31 mouse cellular contexts compared by ENCODE assay signal in genomic region chr2:149805256-149805655, GRCm38 (mm10). TPM values are rescaled to one million over a fixed set of nuclear protein-coding genes. Genes with fewer than 3 reads are reported as not detected.
"Had no signal": no experiment of that assay in that cellular context is flagged by ENCODE, and none has a peak within 500 bp of the region (broad histone marks: within the 10 kb centered on the region; RNA-seq: fewer than 3 reads in every experiment).

No protein-coding gene starts in this region.

- H3K36me3 ChIP-seq: liver, embryonic 13.5 days; midbrain, embryonic 12.5 days; neural tube, embryonic 13.5 days had no signal

- H3K9me3 ChIP-seq: midbrain, embryonic 12.5 days; neural tube, embryonic 13.5 days had no signal

- H3K27me3 ChIP-seq: liver, embryonic 13.5 days; midbrain, embryonic 12.5 days; neural tube, embryonic 13.5 days had no signal

- H3K4me2 ChIP-seq: liver, embryonic 13.5 days; midbrain, embryonic 12.5 days; neural tube, embryonic 13.5 days had no signal

- H3K9ac ChIP-seq: liver, embryonic 13.5 days; midbrain, embryonic 12.5 days; neural tube, embryonic 13.5 days had no signal

- ATAC-seq: intestine, postnatal 0 days; midbrain, embryonic 16.5 days had no signal

- DNase-seq: kidney, adult 2 months; kidney, postnatal 25 days; liver, embryonic 13.5 days; lung, adult 2 months; lung, postnatal 14 days; lung, postnatal 4 days; retina, postnatal 1 day; right cerebral cortex, postnatal 4 days; thymus, adult 2 months; thymus, postnatal 14 days; thymus, postnatal 4 days had no signal

- H3K4me1 ChIP-seq: liver, embryonic 13.5 days; midbrain, embryonic 12.5 days; neural tube, embryonic 13.5 days had no signal

- H3K27ac ChIP-seq: kidney, postnatal 0 days; left cerebral cortex, adult 2 months; liver, embryonic 13.5 days; midbrain, embryonic 12.5 days; neural tube, embryonic 13.5 days; stomach, postnatal 0 days had no signal

- H3K4me3 ChIP-seq: layer of hippocampus, adult 2 months; left cerebral cortex, adult 2 months; liver, embryonic 13.5 days; midbrain, embryonic 12.5 days; myocyte; neural tube, embryonic 13.5 days had no signal

RNA-seq across cellular contexts. Expression of gene Syndig1, which starts 23.8 kb away (rescaled TPM):
- total RNA-seq: liver, adult 2 months; megakaryocyte progenitor cell, adult 5-6 weeks; megakaryocyte-erythroid progenitor cell, adult 5-6 weeks; monocyte, adult 5-6 weeks; neutrophil, adult 5-6 weeks had no signal
- polyA plus RNA-seq: liver, adult 2 months; myocyte had no signal

RNA-seq across cellular contexts. Expression of gene C530025M09Rik, which starts 25.8 kb away (rescaled TPM):
- total RNA-seq: liver, adult 2 months; megakaryocyte progenitor cell, adult 5-6 weeks; megakaryocyte-erythroid progenitor cell, adult 5-6 weeks; monocyte, adult 5-6 weeks; neutrophil, adult 5-6 weeks had no signal
- polyA plus RNA-seq: intestine, embryonic 14.5 days; kidney, adult 2 months; kidney, embryonic 14.5 days; kidney, postnatal 0 days; limb, embryonic 11.5 days; limb, embryonic 14.5 days; liver, adult 2 months; liver, embryonic 13.5 days; liver, embryonic 16.5 days; lung, adult 2 months; myocyte; stomach, embryonic 14.5 days; thymus, adult 2 months had no signal
